Comparison of ENCODE assay signal across 8 mouse cellular contexts in genomic region chr10:62338626-62339025, GRCm38 (mm10). TPM values are rescaled to one million over a fixed set of nuclear protein-coding genes. Genes with fewer than 3 reads are reported as not detected.
DNase-seq lines count a peak whose midpoint lies in the region; ATAC-seq lines count a peak whose summit lies in the region.

No protein-coding gene starts in this region.

- no peaks in the 10 kb centered on the region for H3K27me3 ChIP-seq in lung, embryonic 15.5 days
- H3K27me3 ChIP-seq in forebrain, embryonic 12.5 days = 0 out of 2 replicates have a peak, but pooled peaks cover 3% of the 10 kb centered on the region
- no peaks in the 10 kb centered on the region for H3K27me3 ChIP-seq in midbrain, embryonic 11.5 days (ENCODE audit: control insufficient read depth, insufficient read depth, low read length)

- no peak overlapping the region for H3K27ac ChIP-seq in lung, embryonic 15.5 days
- no peak overlapping the region for H3K27ac ChIP-seq in forebrain, embryonic 12.5 days
- H3K27ac ChIP-seq in midbrain, embryonic 11.5 days (ENCODE audit: low read depth, low read length) = no peak overlapping the region

- H3K4me2 ChIP-seq in lung, embryonic 15.5 days = peak overlapping the region; percentile 90
- H3K4me2 ChIP-seq in forebrain, embryonic 12.5 days = peak overlapping the region; percentile 92
- peak overlapping the region; percentile 73 for H3K4me2 ChIP-seq in midbrain, embryonic 11.5 days

- no peak for DNase-seq in lung, postnatal 10 days
- peak; percentile 79 for DNase-seq in kidney, adult 11 months
- no peak for DNase-seq in midbrain, embryonic 11.5 days (ENCODE audit: low spot score, missing footprints)
- DNase-seq in adrenal gland, postnatal 36 days = no peak
- DNase-seq in MN1 (ENCODE audit: low spot score) = no peak
- no peak for DNase-seq in frontal cortex, postnatal 36 days (ENCODE audit: low spot score in 2 of 2)

- WGBS in lung, embryonic 15.5 days = 20% methylated on average over 5 of the region's 5 CpGs
- WGBS in forebrain, embryonic 12.5 days = 30% methylated on average over 5 of the region's 5 CpGs
- WGBS in midbrain, embryonic 11.5 days = 28% methylated on average over 5 of the region's 5 CpGs

- H3K4me1 ChIP-seq in lung, embryonic 15.5 days = peaks cover 36% of the 10 kb centered on the region
- H3K4me1 ChIP-seq in forebrain, embryonic 12.5 days = peaks cover 42% of the 10 kb centered on the region
- H3K4me1 ChIP-seq in midbrain, embryonic 11.5 days (ENCODE audit: control insufficient read depth, insufficient read depth, low read length) = peaks cover 19% of the 10 kb centered on the region

- no peaks in the 10 kb centered on the region for H3K36me3 ChIP-seq in lung, embryonic 15.5 days
- H3K36me3 ChIP-seq in forebrain, embryonic 12.5 days (replicated peaks) = no peaks in the 10 kb centered on the region
- H3K36me3 ChIP-seq in midbrain, embryonic 11.5 days (ENCODE audit: control insufficient read depth, insufficient read depth, low read length) = no peaks in the 10 kb centered on the region

- H3K9ac ChIP-seq in lung, embryonic 15.5 days = no peak overlapping the region
- no peak overlapping the region for H3K9ac ChIP-seq in forebrain, embryonic 12.5 days
- H3K9ac ChIP-seq in midbrain, embryonic 11.5 days (ENCODE audit: low read length) = no peak overlapping the region

- ATAC-seq in lung, embryonic 15.5 days (ENCODE audit: borderline replicate concordance, extremely low read depth, low FRiP score, low TSS enrichment) = no peak
- ATAC-seq in forebrain, embryonic 12.5 days (ENCODE audit: low FRiP score) = no peak
- no peak for ATAC-seq in midbrain, embryonic 11.5 days (ENCODE audit: low FRiP score)

- H3K4me3 ChIP-seq in lung, embryonic 15.5 days = 0 out of 2 replicates have a peak overlapping the region, but pooled peaks have one; percentile 72
- H3K4me3 ChIP-seq in forebrain, embryonic 12.5 days (replicated peaks) = peak overlapping the region; percentile 59
- H3K4me3 ChIP-seq in midbrain, embryonic 11.5 days (ENCODE audit: low read depth, low read length) = no peak overlapping the region

- H3K9me3 ChIP-seq in lung, embryonic 15.5 days = no peaks in the 10 kb centered on the region
- H3K9me3 ChIP-seq in forebrain, embryonic 12.5 days = no peaks in the 10 kb centered on the region
- H3K9me3 ChIP-seq in midbrain, embryonic 11.5 days (ENCODE audit: control insufficient read depth, low read length) = no peaks in the 10 kb centered on the region

RNA-seq across cellular contexts. Expression of gene Hk1, which starts 41.1 kb away (rescaled TPM):
- polyA plus RNA-seq in lung, embryonic 15.5 days (2015; fragmentation: Nextera tagmentation; extraction: Ambion mirVana) = 35.1 and 39.9 TPM in 2 replicates
- polyA plus RNA-seq in forebrain, embryonic 12.5 days (2016; fragmentation: Nextera tagmentation; extraction: Ambion mirVana) = 38.5 and 43.3 TPM in 2 replicates
- 19.3 and 23.4 TPM in 2 replicates for polyA plus RNA-seq in midbrain, embryonic 11.5 days (2014; fragmentation: Nextera tagmentation; extraction: Ambion mirVana)
- total RNA-seq in adrenal gland, postnatal 36 days (2021) = 10 to 100 TPM; 25.3 to 25.9 TPM
